Mouse (Mus musculus) kidney, embryonic 16.5 days (tissue): ENCODE data around the gene Glp2r. TPM values are rescaled to one million over a fixed set of nuclear protein-coding genes. Genes with fewer than 3 reads are reported as not detected.

Experiments used
- ATAC-seq: fragments of 200-750 bp; cut with Nextera tagmentation; 2 replicates; pipeline ENCODE4 v1.8.0; 2017; ENCODE audit warnings: moderate TSS enrichment; ENCODE audit not compliant: low FRiP score, low TSS enrichment
- H3K27ac ChIP-seq: fragments of 300-500 bp; sonication (generic); 2 replicates; pipeline ENCODE4 v1.5.1; 2014; ENCODE audit warnings: low read length
- H3K27me3 ChIP-seq: fragments of 300-500 bp; sonication (generic); 2 replicates; pipeline ENCODE4 v1.6.1; 2014; ENCODE audit warnings: low read length, control low read depth, mixed read lengths; ENCODE audit not compliant: insufficient read depth
- H3K36me3 ChIP-seq: fragments of 300-500 bp; sonication (generic); 2 replicates; pipeline ENCODE4 v1.6.1; 2014; ENCODE audit warnings: low read length, control low read depth, mixed read lengths; ENCODE audit not compliant: insufficient read depth
- H3K4me1 ChIP-seq: fragments of 300-500 bp; sonication (generic); 2 replicates; pipeline ENCODE4 v1.6.1; 2014; ENCODE audit warnings: low read length, control low read depth, mixed read lengths; ENCODE audit not compliant: insufficient read depth
- H3K4me2 ChIP-seq: fragments of 300-500 bp; sonication (generic); replicated peaks from 2 replicates; pipeline ENCODE4 v1.6.1; 2014; ENCODE audit warnings: low read depth, low read length
- H3K4me3 ChIP-seq: fragments of 300-500 bp; sonication (generic); 2 replicates; pipeline ENCODE4 v1.5.1; 2014; ENCODE audit warnings: mild to moderate bottlenecking, low read length
- H3K9ac ChIP-seq: fragments of 300-500 bp; sonication (generic); replicated peaks from 2 replicates; pipeline ENCODE4 v1.6.1; 2014; ENCODE audit warnings: low read length
- H3K9me3 ChIP-seq: fragments of 300-500 bp; sonication (generic); 2 replicates; pipeline ENCODE4 v1.6.1; 2016; ENCODE audit warnings: low read length, control low read depth
- WGBS: fragments of 180-500 bp; shearing (Covaris S2); extraction: QIAGEN DNeasy Blood & Tissue Kit; methylation state at CpG from one replicate; pipeline ENCODE4 v1.1.7; 2014; 5-methylcytosine and 5-hydroxymethylcytosine counted together
- polyA plus RNA-seq: library from polyadenylated mRNA; unstranded; fragments of >200 nt; fragmentation: Nextera tagmentation; extraction: Ambion mirVana; gene quantifications from 2 replicates; pipeline ENCODE4 v1.2.1, GENCODE M21; 2015

The Glp2r gene
- polyA plus RNA-seq, 1 experiment from 2014 or later, result 0.07 TPM

DNA sequence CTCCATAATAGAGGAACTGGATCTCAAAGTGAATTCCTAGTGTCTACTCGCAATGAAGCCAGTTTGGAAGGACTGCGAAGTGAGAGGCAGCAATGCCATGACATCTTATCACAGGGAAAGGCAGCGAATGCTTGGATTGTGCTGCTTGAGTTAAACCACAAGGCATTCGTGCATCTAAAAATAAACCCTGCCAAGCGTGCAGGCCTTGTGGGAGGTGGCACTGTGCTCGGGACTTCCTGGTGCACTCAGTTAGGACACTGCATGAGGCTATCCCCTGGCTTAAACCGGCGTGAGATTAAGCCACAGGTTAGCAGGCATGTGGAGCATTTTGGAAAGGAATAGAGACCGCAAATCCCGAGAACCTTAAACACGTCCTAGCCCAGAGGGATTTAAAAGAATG, 19.2 kb upstream of the Glp2r start:
- no peak overlapping the region for H3K4me2 ChIP-seq
- ATAC-seq, result no peak
- 58% methylated on average over 11 of the region's 11 CpGs for WGBS

DNA sequence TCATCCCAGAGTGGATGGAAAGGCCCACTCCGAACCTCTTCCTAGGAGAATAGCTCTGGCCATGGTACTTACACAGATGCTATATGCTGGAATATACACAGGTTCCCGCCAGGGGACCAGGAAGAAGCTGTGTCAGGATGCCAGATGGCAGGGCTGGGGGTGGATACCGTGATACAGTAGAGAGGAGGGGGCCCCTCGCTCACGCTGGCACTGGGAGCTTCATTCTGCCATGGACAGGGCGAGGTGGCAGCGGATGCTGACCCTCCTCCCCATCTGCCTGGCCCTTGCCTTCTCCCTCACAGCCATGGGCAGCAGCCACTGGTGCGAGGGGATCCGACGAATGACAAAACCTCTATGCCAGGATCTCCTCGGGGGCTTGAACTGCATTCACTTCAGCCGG, 3.4 kb upstream of the Glp2r start, which contains the start of gene Gsg1l2:
Gene Gsg1l2 (plus strand): TSS at position 230 of the 400 bp plus-strand sequence.
- H3K27ac ChIP-seq, result no peak within 1 kb of the TSS
- no peak within 1 kb of the TSS for H3K9ac ChIP-seq
- H3K4me1 ChIP-seq, result no peaks in the 10 kb centered on the region
- no peak within 1 kb of the TSS for H3K4me3 ChIP-seq
- no peaks in the 10 kb centered on the region for H3K36me3 ChIP-seq
- ATAC-seq, result no peak
- no peaks in the 10 kb centered on the region for H3K9me3 ChIP-seq
- no peaks in the 10 kb centered on the region for H3K27me3 ChIP-seq
- 80% methylated on average over 12 of the region's 12 CpGs for WGBS
- no peak within 1 kb of the TSS for H3K4me2 ChIP-seq

More for the DNA sequence above, 19.2 kb upstream of the Glp2r start:
- no peaks in the 10 kb centered on the region for H3K9me3 ChIP-seq
- H3K4me1 ChIP-seq, result no peaks in the 10 kb centered on the region
- no peak overlapping the region for H3K27ac ChIP-seq
- no peaks in the 10 kb centered on the region; the same call in 1 of the 2 replicates for H3K27me3 ChIP-seq
- H3K9ac ChIP-seq, result no peak overlapping the region
- H3K4me3 ChIP-seq, result no peak overlapping the region
- H3K36me3 ChIP-seq, result no peaks in the 10 kb centered on the region

DNA sequence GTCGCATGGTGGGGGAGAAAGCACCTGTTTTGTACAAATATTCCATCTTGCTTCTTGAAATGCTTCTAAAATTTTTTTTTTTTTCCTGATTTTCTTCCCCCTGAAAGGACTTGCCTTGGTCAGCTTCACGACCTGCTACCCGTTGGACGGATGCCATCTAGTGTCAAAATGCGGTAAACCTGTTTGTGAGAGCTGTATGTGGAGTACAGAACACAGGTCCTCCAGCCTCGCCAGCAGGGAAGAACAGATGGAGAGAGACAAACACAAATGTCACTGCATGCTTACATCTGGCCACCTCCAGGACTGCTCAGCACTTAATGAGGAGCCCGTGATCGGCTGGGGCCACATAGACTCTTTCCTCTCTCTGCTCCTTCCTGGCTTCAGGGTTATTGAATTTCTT, 1.6 kb upstream of the Glp2r start:
- 22% methylated on average over 8 of the region's 8 CpGs for WGBS
- ATAC-seq, result no peak
- H3K27ac ChIP-seq, result no peak overlapping the region

DNA sequence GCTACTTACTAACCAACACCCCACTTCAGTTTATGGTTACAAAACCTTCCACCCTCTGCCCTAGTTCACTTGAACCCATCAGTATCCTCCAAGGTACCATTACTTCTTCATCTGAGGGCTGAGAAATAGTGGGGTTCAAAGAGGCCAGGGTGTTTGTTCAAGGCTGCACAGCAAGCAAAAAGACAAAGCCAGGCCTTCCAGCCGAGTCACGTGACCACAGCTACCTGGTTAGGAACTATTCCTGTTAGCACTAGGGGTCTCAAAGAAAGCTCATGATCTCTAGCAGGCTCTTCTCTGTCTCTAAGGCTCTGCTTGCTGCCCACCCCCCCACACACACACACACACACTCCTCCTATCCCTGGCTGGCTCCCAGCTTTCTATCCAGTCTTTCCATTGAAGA, 738 bp upstream of the Glp2r start:
- H3K27me3 ChIP-seq, result no peaks in the 10 kb centered on the region
- no peaks in the 10 kb centered on the region for H3K4me1 ChIP-seq
- H3K27ac ChIP-seq, result no peak overlapping the region
- H3K9me3 ChIP-seq, result no peaks in the 10 kb centered on the region
- ATAC-seq, result no peak
- no peak overlapping the region for H3K4me2 ChIP-seq
- whole genome bisulfite sequencing, result 80% methylated on average over 2 of the region's 2 CpGs
- H3K9ac ChIP-seq, result no peak overlapping the region
- H3K4me3 ChIP-seq, result no peak overlapping the region
- H3K36me3 ChIP-seq, result no peaks in the 10 kb centered on the region

More for the DNA sequence above, 1.6 kb upstream of the Glp2r start:
- no peak overlapping the region for H3K9ac ChIP-seq
- H3K4me1 ChIP-seq, result no peaks in the 10 kb centered on the region
- H3K4me3 ChIP-seq, result no peak overlapping the region
- no peaks in the 10 kb centered on the region for H3K27me3 ChIP-seq
- H3K36me3 ChIP-seq, result no peaks in the 10 kb centered on the region
- H3K9me3 ChIP-seq, result no peaks in the 10 kb centered on the region
- no peak overlapping the region for H3K4me2 ChIP-seq

DNA sequence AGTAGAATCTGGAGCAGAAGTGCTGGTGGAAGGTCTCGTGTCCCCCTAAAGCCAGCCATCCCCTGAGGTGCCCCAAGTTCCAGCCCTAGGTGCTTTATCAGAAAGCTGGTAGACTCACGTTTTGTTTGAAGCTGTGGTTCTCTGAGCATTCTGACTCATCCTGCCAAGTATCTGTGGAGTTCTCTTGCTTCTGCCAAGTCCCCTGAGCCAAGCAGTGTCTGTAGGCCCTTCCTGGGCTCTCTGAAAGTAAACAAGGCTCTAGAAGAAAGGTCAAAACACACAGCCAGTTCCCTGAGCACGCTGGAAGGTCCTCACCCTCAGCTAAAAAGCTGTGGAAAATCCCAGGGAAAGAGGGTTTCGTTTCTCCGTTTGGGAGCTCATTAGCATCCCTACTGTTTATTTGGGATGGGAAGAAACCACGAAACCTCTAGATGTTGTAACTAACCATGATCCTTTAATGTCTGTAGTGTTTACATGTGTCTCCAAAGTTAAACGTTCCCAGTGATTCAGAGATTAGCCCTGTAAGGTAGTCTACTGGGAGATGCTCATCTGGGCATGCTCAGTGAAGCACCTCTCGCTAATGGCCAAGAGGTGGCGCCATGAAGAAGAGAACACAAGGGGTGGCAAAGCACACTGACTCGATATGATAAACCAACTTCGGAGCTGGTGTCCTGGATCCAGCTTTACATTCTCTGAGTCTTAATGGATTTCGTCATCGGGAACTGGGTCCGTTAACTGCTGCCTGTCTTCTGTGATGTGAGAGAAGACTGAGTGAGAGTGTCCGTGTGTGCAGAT, 13.4 kb downstream of the Glp2r start:
- Histone ChIP-seq H3K27ac (no peak overlapping the region), H3K4me2 (no peak overlapping the region), H3K4me3 (no peak overlapping the region), H3K9me3 (no peaks in the 10 kb centered on the region), H3K9ac (no peak overlapping the region), H3K4me1 (no peaks in the 10 kb centered on the region), H3K27me3 (no peaks in the 10 kb centered on the region), H3K36me3 (no peaks in the 10 kb centered on the region)
- ATAC-seq, result no peak
- 74% methylated on average over 15 of the region's 15 CpGs for WGBS

DNA sequence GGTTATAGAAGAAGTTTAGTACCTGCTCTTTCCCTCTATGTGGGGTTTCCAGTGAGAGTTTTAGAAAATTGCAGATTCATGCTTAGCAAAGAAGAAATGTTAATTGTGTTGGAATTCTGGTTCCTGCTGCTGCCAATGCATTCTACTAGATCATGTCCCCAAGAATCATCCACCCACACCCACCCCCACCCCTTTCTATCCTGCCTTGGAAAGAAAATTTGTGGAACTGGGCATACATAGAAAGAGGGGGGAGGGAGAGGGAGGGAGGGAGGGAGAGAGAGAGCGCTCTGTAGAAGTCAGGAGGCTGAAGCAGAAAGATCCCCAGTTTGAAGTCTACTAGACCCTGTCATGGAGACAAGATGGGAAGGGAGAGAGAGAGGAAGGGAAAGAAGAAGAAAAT, 14.7 kb downstream of the Glp2r start:
- no peaks in the 10 kb centered on the region for H3K4me1 ChIP-seq
- no peak for ATAC-seq
- H3K27me3 ChIP-seq, result no peaks in the 10 kb centered on the region
- WGBS, result 100% methylated on average over 1 of the region's 1 CpGs
- H3K9ac ChIP-seq, result no peak overlapping the region
- H3K4me2 ChIP-seq, result no peak overlapping the region
- no peak overlapping the region for H3K4me3 ChIP-seq
- no peak overlapping the region for H3K27ac ChIP-seq
- no peaks in the 10 kb centered on the region for H3K36me3 ChIP-seq
- no peaks in the 10 kb centered on the region for H3K9me3 ChIP-seq

DNA sequence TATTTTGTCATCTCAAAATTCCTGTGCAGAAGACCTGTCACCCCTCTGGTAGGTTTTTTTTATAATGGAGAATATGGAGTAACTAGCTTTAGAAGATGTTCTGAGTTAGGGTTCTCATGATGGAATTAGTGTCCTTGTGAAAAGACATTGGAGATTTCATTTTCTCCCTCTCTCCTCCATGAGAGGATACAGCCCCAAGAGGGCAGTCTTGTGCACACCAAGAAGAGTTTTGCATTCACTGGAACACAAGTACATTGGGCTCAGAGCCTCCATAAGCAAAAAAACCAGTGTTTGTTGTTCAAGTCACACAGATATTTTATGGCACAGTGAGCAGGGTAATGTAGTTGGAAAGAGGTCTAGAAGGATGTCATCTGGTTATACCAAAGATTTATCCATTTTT, 29.4 kb downstream of the Glp2r start:
- no peak overlapping the region for H3K27ac ChIP-seq
- ATAC-seq, result no peak
- H3K4me3 ChIP-seq, result no peak overlapping the region
- no peak overlapping the region for H3K4me2 ChIP-seq
- no peaks in the 10 kb centered on the region for H3K27me3 ChIP-seq
- H3K36me3 ChIP-seq, result no peaks in the 10 kb centered on the region
- H3K9ac ChIP-seq, result no peak overlapping the region
- H3K9me3 ChIP-seq, result no peaks in the 10 kb centered on the region
- H3K4me1 ChIP-seq, result no peaks in the 10 kb centered on the region

DNA sequence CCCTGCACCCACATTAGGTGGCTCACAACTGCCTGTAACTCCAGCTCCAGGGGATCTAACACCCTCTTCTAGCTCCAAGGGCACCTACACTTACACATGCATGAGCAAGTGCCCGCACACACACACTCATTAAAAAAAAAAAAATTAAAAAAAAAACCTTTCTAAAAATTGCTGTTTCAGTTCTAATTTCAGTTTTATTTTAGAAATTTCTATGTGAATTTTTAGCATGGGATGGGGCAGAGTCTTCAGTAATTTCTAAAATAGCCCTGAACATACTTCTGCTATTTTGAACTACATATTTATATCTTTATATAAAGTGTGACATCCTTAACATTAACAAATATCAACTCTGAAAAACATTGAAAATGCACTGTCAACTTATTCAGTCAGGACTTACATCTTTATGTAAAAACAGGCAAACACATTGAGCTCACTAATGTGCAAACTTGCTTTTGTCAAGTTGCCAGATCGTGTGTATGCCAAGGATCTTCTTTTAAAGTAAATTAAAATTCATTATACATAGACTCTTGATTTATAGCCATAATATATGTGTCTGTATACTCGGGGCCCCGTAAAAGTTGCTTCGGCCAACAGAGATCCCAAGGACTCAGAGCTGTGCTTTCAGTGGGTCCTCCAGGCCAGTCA, 32.0 kb downstream of the Glp2r start:
- WGBS, result 54% methylated on average over 5 of the region's 5 CpGs
- Histone ChIP-seq H3K4me3 (no peak overlapping the region), H3K36me3 (no peaks in the 10 kb centered on the region), H3K27me3 (no peaks in the 10 kb centered on the region), H3K9ac (no peak overlapping the region), H3K9me3 (no peaks in the 10 kb centered on the region), H3K27ac (no peak overlapping the region), H3K4me2 (no peak overlapping the region), H3K4me1 (no peaks in the 10 kb centered on the region)
- ATAC-seq, result no peak

DNA sequence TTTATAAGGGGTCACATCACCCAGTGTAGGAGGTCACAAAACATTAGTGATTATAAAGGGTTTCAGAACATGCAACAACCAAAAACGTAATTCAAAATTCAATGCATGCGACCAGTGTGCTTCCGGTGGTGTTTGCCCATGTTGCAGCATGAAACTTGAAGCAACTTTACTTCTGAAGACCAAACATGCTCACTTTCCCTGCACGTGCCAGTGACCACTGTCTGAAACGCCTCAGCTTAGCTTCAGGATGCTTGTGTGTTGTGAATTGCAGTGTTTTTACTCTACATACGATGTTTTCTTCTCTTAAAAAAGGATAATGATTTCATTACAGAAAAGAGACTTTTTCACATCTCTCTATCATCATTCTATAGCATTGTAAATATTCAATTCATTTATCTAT, 32.6 kb downstream of the Glp2r start:
- Histone ChIP-seq H3K9me3 (no peaks in the 10 kb centered on the region), H3K27me3 (no peaks in the 10 kb centered on the region), H3K27ac (no peak overlapping the region), H3K36me3 (no peaks in the 10 kb centered on the region), H3K4me2 (no peak overlapping the region), H3K4me1 (no peaks in the 10 kb centered on the region), H3K9ac (no peak overlapping the region), H3K4me3 (no peak overlapping the region)
- 71% methylated on average over 6 of the region's 6 CpGs for WGBS
- no peak for ATAC-seq

DNA sequence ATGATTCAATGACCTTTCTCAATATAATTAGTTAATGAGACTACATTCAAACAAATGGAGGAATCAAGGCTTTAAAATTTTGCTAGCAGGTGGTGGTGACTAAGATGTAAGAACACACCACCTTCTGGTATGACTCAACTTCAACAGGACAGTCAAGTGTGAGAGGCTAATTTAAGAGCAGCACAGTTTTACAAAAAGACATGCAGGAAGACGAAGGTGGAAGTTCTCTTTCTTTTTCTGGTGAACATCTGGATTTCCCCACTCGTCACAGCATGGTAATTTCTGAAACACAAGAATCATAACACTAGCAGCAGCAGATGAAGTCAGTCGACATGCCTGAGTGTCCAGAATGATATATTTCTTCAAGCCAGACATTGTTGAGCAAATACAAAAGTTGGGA, 36.4 kb downstream of the Glp2r start:
- Histone ChIP-seq H3K27ac (no peak overlapping the region), H3K9ac (no peak overlapping the region), H3K36me3 (no peaks in the 10 kb centered on the region), H3K9me3 (no peaks in the 10 kb centered on the region), H3K4me2 (no peak overlapping the region), H3K4me3 (no peak overlapping the region), H3K4me1 (no peaks in the 10 kb centered on the region), H3K27me3 (no peaks in the 10 kb centered on the region)
- ATAC-seq, result no peak
- WGBS, result 58% methylated on average over 3 of the region's 3 CpGs
